Mouse (Mus musculus): ENCODE measurements around the gene Tas2r143.
A peak's percentile ranks its signal among the peaks of the same experiment; 100 is the strongest.

Tas2r143 gene

GRCm38 (mm10) chr6:42369870-42370269 is 30.2 kb upstream of the Tas2r143 start:
- DNase-seq (ENCODE audit: low spot score): no peak

GRCm38 (mm10) chr6:42370630-42371363 is 29.2 kb upstream of the Tas2r143 start:
- DNase-seq (ENCODE audit: low spot score): no peak

- no peak for DNase-seq (ENCODE audit: low spot score)
These were observed 28.0 kb upstream of the Tas2r143 start for GRCm38 (mm10) chr6:42372001-42372400.

GRCm38 (mm10) chr6:42372421-42372815 is 27.6 kb upstream of the Tas2r143 start:
- DNase-seq (ENCODE audit: low spot score): no peak

- DNase-seq (ENCODE audit: low spot score): peak; percentile 46
These were observed 27.1 kb upstream of the Tas2r143 start, which contains the start of gene Epha1 for GRCm38 (mm10) chr6:42372816-42373547. Gene Epha1, minus strand, starts transcription at chr6:42373268.

GRCm38 (mm10) chr6:42373669-42374430 is 26.2 kb upstream of the Tas2r143 start:
- DNase-seq (ENCODE audit: low spot score): no peak

- peak; percentile 69 for DNase-seq (ENCODE audit: low spot score)
These were observed 25.3 kb upstream of the Tas2r143 start for GRCm38 (mm10) chr6:42374701-42375100.

GRCm38 (mm10) chr6:42375131-42375530 is 24.9 kb upstream of the Tas2r143 start:
- DNase-seq (ENCODE audit: low spot score): no peak

- DNase-seq (ENCODE audit: low spot score): no peak
These were observed 24.0 kb upstream of the Tas2r143 start for GRCm38 (mm10) chr6:42376016-42376415.

GRCm38 (mm10) chr6:42376504-42377019 is 23.5 kb upstream of the Tas2r143 start:
- DNase-seq (ENCODE audit: low spot score): no peak

GRCm38 (mm10) chr6:42377280-42377679 is 22.8 kb upstream of the Tas2r143 start:
- no peak for DNase-seq (ENCODE audit: low spot score)

GRCm38 (mm10) chr6:42379551-42379950 is 20.5 kb upstream of the Tas2r143 start:
- peak; percentile 75 for DNase-seq (ENCODE audit: low spot score)

- peak; percentile 75 for DNase-seq (ENCODE audit: low spot score)
These were observed 19.5 kb upstream of the Tas2r143 start for GRCm38 (mm10) chr6:42380416-42381144.

GRCm38 (mm10) chr6:42381221-42381620 is 18.8 kb upstream of the Tas2r143 start:
- DNase-seq (ENCODE audit: low spot score): no peak

- DNase-seq (ENCODE audit: low spot score): peak; percentile 75
These were observed 18.1 kb upstream of the Tas2r143 start for GRCm38 (mm10) chr6:42381916-42382381.

GRCm38 (mm10) chr6:42383360-42383759 is 16.7 kb upstream of the Tas2r143 start:
- DNase-seq (ENCODE audit: low spot score): peak; percentile 64

- DNase-seq (ENCODE audit: low spot score): no peak
These were observed 14.4 kb upstream of the Tas2r143 start for GRCm38 (mm10) chr6:42385635-42386034.

GRCm38 (mm10) chr6:42391796-42392330 is 8.2 kb upstream of the Tas2r143 start:
- DNase-seq (ENCODE audit: low spot score): peak; percentile 88

- DNase-seq (ENCODE audit: low spot score): peak; percentile 100
These were observed 3.9 kb upstream of the Tas2r143 start for GRCm38 (mm10) chr6:42395960-42396809.

GRCm38 (mm10) chr6:42397041-42397657 is 2.9 kb upstream of the Tas2r143 start:
- no peak for DNase-seq (ENCODE audit: low spot score)
